Mouse (Mus musculus): ENCODE measurements around the gene Krtap5-2.

DNA sequence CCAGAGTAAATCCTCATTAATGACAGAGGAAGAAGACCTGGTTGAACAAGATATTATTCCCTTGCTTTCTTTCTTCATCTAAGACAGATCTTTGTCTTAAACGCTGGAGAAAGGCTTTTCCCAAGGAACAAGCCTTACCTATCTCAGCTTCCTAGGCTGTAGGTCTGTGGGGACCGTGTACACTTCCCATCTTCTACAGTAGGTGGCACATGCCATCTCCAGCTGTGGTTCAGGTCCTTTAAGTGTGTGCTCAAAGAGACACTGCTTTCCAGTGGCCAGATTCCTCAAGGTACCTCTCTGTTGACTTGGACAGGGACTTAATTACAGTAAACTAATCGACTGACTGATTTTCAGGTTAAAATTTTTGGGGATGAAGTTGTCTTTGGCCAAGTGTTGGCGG is 47.0 kb downstream of the Krtap5-2 start:
- no peak for TF ChIP-seq CTCF (IDR thresholded peaks at IDR 0.05; ENCODE audit: low read depth, low read length)
- TF ChIP-seq POLR2A (IDR thresholded peaks at IDR 0.05; ENCODE audit: insufficient read depth, low read length) = no peak
- TF ChIP-seq EP300 (IDR thresholded peaks at IDR 0.05; ENCODE audit: insufficient read depth, low read depth, low read length) = no peak
